Mouse (Mus musculus): ENCODE measurements around the gene Cnih1.

DNA sequence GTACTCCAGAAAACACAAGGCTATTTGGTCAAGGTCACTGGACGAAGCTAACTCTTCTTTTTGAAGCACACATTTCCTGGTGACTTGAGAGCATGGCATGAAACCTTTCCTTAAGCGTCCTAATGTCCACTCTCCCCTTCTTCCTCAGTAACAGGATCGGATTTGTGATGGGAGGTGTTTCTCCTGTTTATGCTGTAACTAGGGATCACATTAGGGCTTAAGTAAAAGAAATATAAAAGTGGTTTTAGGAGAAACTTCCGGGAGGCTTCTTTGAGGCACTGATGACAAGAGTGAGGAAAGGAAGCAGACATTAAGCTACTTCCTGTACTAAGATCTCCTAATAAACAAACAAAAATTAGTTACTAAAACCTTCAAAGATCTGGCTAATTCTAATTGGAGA, 43.1 kb upstream of the Cnih1 start:
- TF ChIP-seq MYOD1 (IDR thresholded peaks at IDR 0.05; ENCODE audit: control insufficient read depth, insufficient read length, low read depth) (no peak), CTCF (IDR thresholded peaks at IDR 0.05; ENCODE audit: control insufficient read depth, insufficient read depth, insufficient read length) (no peak)
